Mouse (Mus musculus): Measurements from ENCODE around the gene Sergef. TPM values are rescaled to one million over a fixed set of nuclear protein-coding genes. Genes with fewer than 3 reads are reported as not detected.

The Sergef gene
- polyA plus RNA-seq, 1 experiment from 2014 or later: 44.1 TPM

GRCm38 (mm10) chr7:46529259-46529658, 110.3 kb downstream of the Sergef start:
- H3K27ac ChIP-seq: no peak overlapping the region
- no peaks in the 10 kb centered on the region for H3K27me3 ChIP-seq (ENCODE audit: control insufficient read depth, insufficient read depth, low read length)
- WGBS: 91% methylated on average over 5 of the region's 5 CpGs
- H3K4me1 ChIP-seq (replicated peaks; ENCODE audit: control insufficient read depth, insufficient read depth, low read length): peaks cover 6% of the 10 kb centered on the region
- H3K36me3 ChIP-seq (replicated peaks; ENCODE audit: control insufficient read depth, insufficient read depth): no peaks in the 10 kb centered on the region
- no peak overlapping the region for H3K4me2 ChIP-seq (replicated peaks)
- H3K4me3 ChIP-seq (replicated peaks; ENCODE audit: low read length): no peak overlapping the region
- no peaks in the 10 kb centered on the region for H3K9me3 ChIP-seq (ENCODE audit: control insufficient read depth, low read length)
- no peak for ATAC-seq (ENCODE audit: low FRiP score)
- DNase-seq (ENCODE audit: low spot score): no peak
- no peak overlapping the region for H3K9ac ChIP-seq

GRCm38 (mm10) chr7:46526665-46527154, 112.9 kb downstream of the Sergef start:
- no peak overlapping the region for H3K9ac ChIP-seq
- H3K4me2 ChIP-seq (replicated peaks): no peak overlapping the region
- no peak overlapping the region for H3K27ac ChIP-seq
- no peak overlapping the region for H3K4me3 ChIP-seq (replicated peaks; ENCODE audit: low read length)
- H3K4me1 ChIP-seq (replicated peaks; ENCODE audit: control insufficient read depth, insufficient read depth, low read length): peaks cover 6% of the 10 kb centered on the region
- DNase-seq (ENCODE audit: low spot score) (no peak), ATAC-seq (ENCODE audit: low FRiP score) (no peak)
- no peaks in the 10 kb centered on the region for H3K27me3 ChIP-seq (ENCODE audit: control insufficient read depth, insufficient read depth, low read length)
- H3K36me3 ChIP-seq (replicated peaks; ENCODE audit: control insufficient read depth, insufficient read depth): no peaks in the 10 kb centered on the region
- WGBS: 55% methylated on average over 6 of the region's 6 CpGs
- no peaks in the 10 kb centered on the region for H3K9me3 ChIP-seq (ENCODE audit: control insufficient read depth, low read length)

GRCm38 (mm10) chr7:46523215-46523614, 116.4 kb downstream of the Sergef start:
- H3K4me3 ChIP-seq (replicated peaks; ENCODE audit: low read length): no peak overlapping the region
- H3K36me3 ChIP-seq (replicated peaks; ENCODE audit: control insufficient read depth, insufficient read depth): no peaks in the 10 kb centered on the region
- H3K4me2 ChIP-seq (replicated peaks): no peak overlapping the region
- no peak for DNase-seq (ENCODE audit: low spot score)
- H3K9ac ChIP-seq: no peak overlapping the region
- ATAC-seq (ENCODE audit: low FRiP score): no peak
- H3K27me3 ChIP-seq (ENCODE audit: control insufficient read depth, insufficient read depth, low read length): no peaks in the 10 kb centered on the region
- H3K27ac ChIP-seq: no peak overlapping the region
- WGBS: 91% methylated on average over 7 of the region's 7 CpGs
- H3K9me3 ChIP-seq (ENCODE audit: control insufficient read depth, low read length): no peaks in the 10 kb centered on the region
- no peaks in the 10 kb centered on the region for H3K4me1 ChIP-seq (replicated peaks; ENCODE audit: control insufficient read depth, insufficient read depth, low read length)

GRCm38 (mm10) chr7:46521794-46522193, 117.8 kb downstream of the Sergef start:
- H3K9me3 ChIP-seq (ENCODE audit: control insufficient read depth, low read length): no peaks in the 10 kb centered on the region

GRCm38 (mm10) chr7:46519148-46519547, 120.5 kb downstream of the Sergef start:
- H3K4me1 ChIP-seq (replicated peaks; ENCODE audit: control insufficient read depth, insufficient read depth, low read length): no peaks in the 10 kb centered on the region
- DNase-seq (ENCODE audit: low spot score) (no peak), ATAC-seq (ENCODE audit: low FRiP score) (no peak)
- H3K27me3 ChIP-seq (ENCODE audit: control insufficient read depth, insufficient read depth, low read length): no peaks in the 10 kb centered on the region
- H3K36me3 ChIP-seq (replicated peaks; ENCODE audit: control insufficient read depth, insufficient read depth): no peaks in the 10 kb centered on the region
- 59% methylated on average over 11 of the region's 11 CpGs for WGBS
- H3K27ac ChIP-seq: peak overlapping the region; percentile 1; the same call in 1 of the 2 replicates
- H3K9me3 ChIP-seq (ENCODE audit: control insufficient read depth, low read length): no peaks in the 10 kb centered on the region
- no peak overlapping the region for H3K4me3 ChIP-seq (replicated peaks; ENCODE audit: low read length)
- H3K9ac ChIP-seq: no peak overlapping the region
- H3K4me2 ChIP-seq (replicated peaks): no peak overlapping the region

More at GRCm38 (mm10) chr7:46521794-46522193, 117.8 kb downstream of the Sergef start:
- no peak overlapping the region for H3K4me2 ChIP-seq (replicated peaks)
- H3K4me1 ChIP-seq (replicated peaks; ENCODE audit: control insufficient read depth, insufficient read depth, low read length): no peaks in the 10 kb centered on the region
- 96% methylated on average over 17 of the region's 17 CpGs for WGBS
- no peak overlapping the region for H3K9ac ChIP-seq
- no peak overlapping the region for H3K27ac ChIP-seq
- no peak overlapping the region for H3K4me3 ChIP-seq (replicated peaks; ENCODE audit: low read length)
- no peaks in the 10 kb centered on the region for H3K36me3 ChIP-seq (replicated peaks; ENCODE audit: control insufficient read depth, insufficient read depth)
- DNase-seq (ENCODE audit: low spot score) (no peak), ATAC-seq (ENCODE audit: low FRiP score) (no peak)
- no peaks in the 10 kb centered on the region for H3K27me3 ChIP-seq (ENCODE audit: control insufficient read depth, insufficient read depth, low read length)

- WGBS: 60% methylated on average over 5 of the region's 5 CpGs
- no peak overlapping the region for H3K4me3 ChIP-seq (replicated peaks; ENCODE audit: low read length)
- DNase-seq (ENCODE audit: low spot score) (no peak), ATAC-seq (ENCODE audit: low FRiP score) (no peak)
- no peaks in the 10 kb centered on the region for H3K4me1 ChIP-seq (replicated peaks; ENCODE audit: control insufficient read depth, insufficient read depth, low read length)
- no peak overlapping the region for H3K4me2 ChIP-seq (replicated peaks)
- no peaks in the 10 kb centered on the region for H3K36me3 ChIP-seq (replicated peaks; ENCODE audit: control insufficient read depth, insufficient read depth)
- H3K9me3 ChIP-seq (ENCODE audit: control insufficient read depth, low read length): no peaks in the 10 kb centered on the region
- H3K27me3 ChIP-seq (ENCODE audit: control insufficient read depth, insufficient read depth, low read length): no peaks in the 10 kb centered on the region
- H3K27ac ChIP-seq: no peak overlapping the region
- H3K9ac ChIP-seq: no peak overlapping the region
Observed at GRCm38 (mm10) chr7:46517158-46517557, 122.4 kb downstream of the Sergef start.

- DNase-seq (ENCODE audit: low spot score): no peak
- Histone ChIP-seq H3K4me3 (replicated peaks; ENCODE audit: low read length) (no peak overlapping the region), H3K27ac (no peak overlapping the region), H3K4me1 (replicated peaks; ENCODE audit: control insufficient read depth, insufficient read depth, low read length) (0 out of 2 replicates have a peak, but pooled peaks cover 4% of the 10 kb centered on the region), H3K9me3 (ENCODE audit: control insufficient read depth, low read length) (no peaks in the 10 kb centered on the region), H3K27me3 (ENCODE audit: control insufficient read depth, insufficient read depth, low read length) (no peaks in the 10 kb centered on the region), H3K36me3 (replicated peaks; ENCODE audit: control insufficient read depth, insufficient read depth) (no peaks in the 10 kb centered on the region), H3K4me2 (replicated peaks) (no peak overlapping the region), H3K9ac (no peak overlapping the region)
- WGBS: 74% methylated on average over 5 of the region's 5 CpGs
- ATAC-seq (ENCODE audit: low FRiP score): no peak
Observed at GRCm38 (mm10) chr7:46515960-46516359, 123.6 kb downstream of the Sergef start.

GRCm38 (mm10) chr7:46514981-46515380, 124.6 kb downstream of the Sergef start:
- Histone ChIP-seq H3K4me2 (replicated peaks) (no peak overlapping the region), H3K9me3 (ENCODE audit: control insufficient read depth, low read length) (no peaks in the 10 kb centered on the region), H3K36me3 (replicated peaks; ENCODE audit: control insufficient read depth, insufficient read depth) (no peaks in the 10 kb centered on the region), H3K27ac (no peak overlapping the region), H3K9ac (no peak overlapping the region), H3K4me3 (replicated peaks; ENCODE audit: low read length) (no peak overlapping the region), H3K27me3 (ENCODE audit: control insufficient read depth, insufficient read depth, low read length) (no peaks in the 10 kb centered on the region), H3K4me1 (replicated peaks; ENCODE audit: control insufficient read depth, insufficient read depth, low read length) (peaks cover 14% of the 10 kb centered on the region)
- ATAC-seq (ENCODE audit: low FRiP score) (no peak), DNase-seq (ENCODE audit: low spot score) (no peak)
- WGBS: 94% methylated on average over 8 of the region's 8 CpGs

- Histone ChIP-seq H3K27ac (no peak overlapping the region), H3K9ac (no peak overlapping the region), H3K9me3 (ENCODE audit: control insufficient read depth, low read length) (no peaks in the 10 kb centered on the region), H3K4me1 (replicated peaks; ENCODE audit: control insufficient read depth, insufficient read depth, low read length) (peaks cover 28% of the 10 kb centered on the region), H3K27me3 (ENCODE audit: control insufficient read depth, insufficient read depth, low read length) (no peaks in the 10 kb centered on the region), H3K36me3 (replicated peaks; ENCODE audit: control insufficient read depth, insufficient read depth) (no peaks in the 10 kb centered on the region), H3K4me3 (replicated peaks; ENCODE audit: low read length) (no peak overlapping the region), H3K4me2 (replicated peaks) (no peak overlapping the region)
- no peak for ATAC-seq (ENCODE audit: low FRiP score)
- DNase-seq (ENCODE audit: low spot score): no peak
- 78% methylated on average over 8 of the region's 8 CpGs for WGBS
Observed at GRCm38 (mm10) chr7:46513562-46513961, 126.0 kb downstream of the Sergef start.

- H3K4me2 ChIP-seq (replicated peaks): no peak overlapping the region
- ATAC-seq (ENCODE audit: low FRiP score) (no peak), DNase-seq (ENCODE audit: low spot score) (no peak)
- no peak overlapping the region for H3K9ac ChIP-seq
- H3K36me3 ChIP-seq (replicated peaks; ENCODE audit: control insufficient read depth, insufficient read depth): no peaks in the 10 kb centered on the region
- 71% methylated on average over 5 of the region's 5 CpGs for WGBS
- peaks cover 31% of the 10 kb centered on the region for H3K4me1 ChIP-seq (replicated peaks; ENCODE audit: control insufficient read depth, insufficient read depth, low read length)
- no peak overlapping the region for H3K4me3 ChIP-seq (replicated peaks; ENCODE audit: low read length)
- no peak overlapping the region for H3K27ac ChIP-seq
- H3K27me3 ChIP-seq (ENCODE audit: control insufficient read depth, insufficient read depth, low read length): no peaks in the 10 kb centered on the region
- no peaks in the 10 kb centered on the region for H3K9me3 ChIP-seq (ENCODE audit: control insufficient read depth, low read length)
Observed at GRCm38 (mm10) chr7:46512792-46513191, 126.8 kb downstream of the Sergef start.
